Mouse (Mus musculus) urinary bladder, postnatal 14 days (tissue): ENCODE data around the gene Zfp683.

Experiments used
- DNase-seq: peaks from one replicate; pipeline ENCODE4 v3.0.0; 2021; ENCODE audit warnings: low spot score

Gene Zfp683

GRCm38 (mm10) chr4:134053538-134053937 lies at the start of gene Zfp683:
Zfp683 (plus strand) TSS chr4:134053838.
- DNase-seq = no peak

GRCm38 (mm10) chr4:134005581-134006358 lies 47.9 kb upstream of the Zfp683 start:
- DNase-seq = no peak

- no peak for DNase-seq
Observed at GRCm38 (mm10) chr4:134006845-134007244, 46.8 kb upstream of the Zfp683 start.

GRCm38 (mm10) chr4:134009709-134010108 lies 43.9 kb upstream of the Zfp683 start:
- no peak for DNase-seq

- DNase-seq = no peak
Observed at GRCm38 (mm10) chr4:134011450-134012414, 41.9 kb upstream of the Zfp683 start.

GRCm38 (mm10) chr4:134012858-134013528 lies 40.6 kb upstream of the Zfp683 start:
- DNase-seq = no peak

- DNase-seq = no peak
Observed at GRCm38 (mm10) chr4:134016208-134016607, 37.4 kb upstream of the Zfp683 start.

GRCm38 (mm10) chr4:134016767-134017166 lies 36.9 kb upstream of the Zfp683 start:
- no peak for DNase-seq

GRCm38 (mm10) chr4:134017201-134017865 lies 36.3 kb upstream of the Zfp683 start:
- no peak for DNase-seq

- no peak for DNase-seq
Observed at GRCm38 (mm10) chr4:134018038-134018778, 35.4 kb upstream of the Zfp683 start.

GRCm38 (mm10) chr4:134018779-134019145 lies 34.9 kb upstream of the Zfp683 start, which contains the start of gene Lin28a:
Lin28a (minus strand) TSS chr4:134018841.
- no peak for DNase-seq

- DNase-seq = no peak
Observed at GRCm38 (mm10) chr4:134019210-134019609, 34.4 kb upstream of the Zfp683 start.

- DNase-seq = no peak
Observed at GRCm38 (mm10) chr4:134019641-134020351, 33.8 kb upstream of the Zfp683 start.

- peak; percentile 75 for DNase-seq
Observed at GRCm38 (mm10) chr4:134020621-134021020, 33.0 kb upstream of the Zfp683 start.

- no peak for DNase-seq
Observed at GRCm38 (mm10) chr4:134025802-134026201, 27.8 kb upstream of the Zfp683 start.

- peak; percentile 78 for DNase-seq
Observed at GRCm38 (mm10) chr4:134035953-134036352, 17.7 kb upstream of the Zfp683 start.

- no peak for DNase-seq
Observed at GRCm38 (mm10) chr4:134041317-134042123, 12.1 kb upstream of the Zfp683 start.

- no peak for DNase-seq
Observed at GRCm38 (mm10) chr4:134043041-134043440, 10.6 kb upstream of the Zfp683 start.

- DNase-seq = no peak
Observed at GRCm38 (mm10) chr4:134047648-134048047, 6.0 kb upstream of the Zfp683 start.
